Mouse (Mus musculus) liver, embryonic 14.5 days (tissue): ENCODE results near the gene Gzmm.

Experiments
- CTCF ChIP-seq: IDR thresholded peaks from 2 replicates; pipeline ENCODE4 v1.5.1; 2016; ENCODE audit warnings: antibody characterized with exemption, low read depth, control low read depth
- EP300 ChIP-seq: IDR thresholded peaks from 2 replicates; pipeline ENCODE4 v1.6.1; 2016; ENCODE audit warnings: antibody characterized with exemption, low read depth

- TF ChIP-seq CTCF: no peak; the same call in 1 of the 2 replicates
- TF ChIP-seq EP300: no peak
Measured at GRCm38 (mm10) chr10:79703541-79703940, 14.7 kb downstream of the Gzmm start.
